Mouse (Mus musculus) intestine, postnatal 0 days (tissue): ENCODE measurements around the gene Olfr975. TPM values are rescaled to one million over a fixed set of nuclear protein-coding genes. Genes with fewer than 3 reads are reported as not detected.
"Not testable (repeated sequence)": the region's sequence is repeated elsewhere in the genome, so short reads cannot be mapped to it uniquely, and the experiment has no call there.

Experiments
- ATAC-seq: fragments of 200-750 bp; cut with Nextera tagmentation; 2 replicates; pipeline ENCODE4 v1.8.0; 2017; ENCODE audit warnings: mild to moderate bottlenecking, moderate TSS enrichment, moderate library complexity
- H3K27ac ChIP-seq: fragments of 300-500 bp; sonication (generic); 2 replicates; pipeline ENCODE4 v1.5.1; 2014; ENCODE audit warnings: mild to moderate bottlenecking, low read depth, low read length, moderate library complexity
- H3K27me3 ChIP-seq: fragments of 300-500 bp; sonication (generic); replicated peaks from 2 replicates; pipeline ENCODE4 v1.6.1; 2014; ENCODE audit warnings: low read length, mixed read lengths; ENCODE audit not compliant: control insufficient read depth, insufficient read depth
- H3K36me3 ChIP-seq: fragments of 300-500 bp; sonication (generic); 2 replicates; pipeline ENCODE4 v1.6.1; 2014; ENCODE audit warnings: mild to moderate bottlenecking, moderate library complexity; ENCODE audit not compliant: control insufficient read depth, insufficient read depth
- H3K4me1 ChIP-seq: fragments of 300-500 bp; sonication (generic); replicated peaks from 2 replicates; pipeline ENCODE4 v1.6.1; 2014; ENCODE audit warnings: antibody characterized with exemption, low read length, mixed read lengths; ENCODE audit not compliant: control insufficient read depth, insufficient read depth
- H3K4me2 ChIP-seq: fragments of 300-500 bp; sonication (generic); replicated peaks from 2 replicates; pipeline ENCODE4 v1.6.1; 2014; ENCODE audit warnings: low read depth, mild to moderate bottlenecking, moderate library complexity
- H3K4me3 ChIP-seq: fragments of 300-500 bp; sonication (generic); 2 replicates; pipeline ENCODE4 v1.5.1; 2014; ENCODE audit warnings: low read depth, low read length
- H3K9ac ChIP-seq: fragments of 300-500 bp; sonication (generic); 2 replicates; pipeline ENCODE4 v1.6.1; 2014; ENCODE audit warnings: mild to moderate bottlenecking, low read depth, low read length
- H3K9me3 ChIP-seq: fragments of 300-500 bp; sonication (generic); 2 replicates; pipeline ENCODE4 v1.6.1; 2016; ENCODE audit warnings: mixed run types; ENCODE audit not compliant: control insufficient read depth
- CTCF ChIP-seq: sonication (generic); IDR thresholded peaks from 2 replicates; pipeline ENCODE4 v1.5.1; 2016; ENCODE audit warnings: low read depth, mild to moderate bottlenecking, control low read depth, antibody characterized with exemption, moderate library complexity
- WGBS: fragments of 180-500 bp; shearing (Covaris S2); extraction: QIAGEN DNeasy Blood & Tissue Kit; methylation state at CpG from one replicate; pipeline ENCODE4 v1.1.7; 2014; 5-methylcytosine and 5-hydroxymethylcytosine counted together
- polyA plus RNA-seq: library from polyadenylated mRNA; unstranded; fragments of >200 nt; fragmentation: Nextera tagmentation; extraction: Ambion mirVana; gene quantifications from 2 replicates; pipeline ENCODE4 v1.2.1, GENCODE M21; 2015

Olfr975 gene
- polyA plus RNA-seq = not detected in 2 replicates

GRCm38 (mm10) chr9:39951946-39952345, at the start of gene Olfr975:
Gene Olfr975 (minus strand): TSS chr9:39952046.
- no peaks in the 10 kb centered on the region for H3K36me3 ChIP-seq
- no peak within 1 kb of the TSS for H3K4me2 ChIP-seq
- no peak for ATAC-seq
- 66% methylated on average over 1 of the region's 1 CpGs for WGBS
- H3K27me3 ChIP-seq = no peaks in the 10 kb centered on the region
- H3K4me3 ChIP-seq = no peak within 1 kb of the TSS
- no peak for TF ChIP-seq CTCF
- H3K27ac ChIP-seq = no peak within 1 kb of the TSS
- H3K9me3 ChIP-seq = no peaks in the 10 kb centered on the region
- no peak within 1 kb of the TSS for H3K9ac ChIP-seq
- no peaks in the 10 kb centered on the region for H3K4me1 ChIP-seq

- Histone ChIP-seq H3K9ac (no peak within 1 kb of the TSS), H3K4me2 (no peak within 1 kb of the TSS), H3K4me1 (no peaks in the 10 kb centered on the region), H3K9me3 (no peaks in the 10 kb centered on the region), H3K27me3 (no peaks in the 10 kb centered on the region), H3K27ac (no peak within 1 kb of the TSS), H3K36me3 (no peaks in the 10 kb centered on the region), H3K4me3 (no peak within 1 kb of the TSS)
- no peak for ATAC-seq
- TF ChIP-seq CTCF = no peak
- 84% methylated on average over 2 of the region's 2 CpGs for WGBS
Measured at GRCm38 (mm10) chr9:39991813-39992212, 40.0 kb upstream of the Olfr975 start, which contains the start of gene Olfr978. Gene Olfr978 (plus strand): TSS chr9:39992113.

GRCm38 (mm10) chr9:39976581-39977145, 24.8 kb upstream of the Olfr975 start:
- not testable (repeated sequence) for ATAC-seq, H3K9me3 ChIP-seq, H3K4me2 ChIP-seq, H3K36me3 ChIP-seq, H3K4me1 ChIP-seq, H3K27me3 ChIP-seq, H3K27ac ChIP-seq, H3K9ac ChIP-seq, H3K4me3 ChIP-seq
- WGBS = 81% methylated on average over 1 of the region's 1 CpGs

- not testable (repeated sequence) for H3K4me2 ChIP-seq, H3K4me3 ChIP-seq, H3K36me3 ChIP-seq, H3K27me3 ChIP-seq, H3K4me1 ChIP-seq, H3K27ac ChIP-seq, H3K9ac ChIP-seq, H3K9me3 ChIP-seq, ATAC-seq
- 68% methylated on average over 6 of the region's 9 CpGs for WGBS
Measured at GRCm38 (mm10) chr9:39961033-39961432, 9.2 kb upstream of the Olfr975 start, which contains the start of gene Olfr976. Gene Olfr976 (minus strand): TSS chr9:39961133.

- 80% methylated on average over 1 of the region's 1 CpGs for WGBS
Measured at GRCm38 (mm10) chr9:39937201-39937600, 14.6 kb downstream of the Olfr975 start, which contains the start of gene Olfr974. Gene Olfr974 (plus strand): TSS chr9:39937501.

DNA sequence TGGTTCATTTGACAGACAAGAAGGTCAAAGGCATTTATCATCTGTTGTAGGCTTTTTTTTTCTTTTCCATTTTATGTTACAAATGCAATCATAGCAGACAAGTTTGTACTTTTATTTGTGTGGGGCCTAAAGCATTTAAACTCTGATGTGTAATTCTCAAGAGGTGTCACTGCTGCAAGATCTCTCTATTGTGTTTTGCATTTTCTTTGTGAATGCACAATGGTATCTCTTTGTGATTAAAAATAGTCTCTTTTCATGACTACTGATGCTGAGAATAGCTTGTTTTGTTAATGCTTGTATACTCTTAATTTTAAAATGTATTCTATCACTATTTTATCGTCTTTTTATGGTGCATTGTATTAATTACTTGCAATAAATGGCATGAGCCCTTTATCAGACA, 23.0 kb downstream of the Olfr975 start:
- not testable (repeated sequence) for H3K4me2 ChIP-seq, ATAC-seq, H3K9me3 ChIP-seq, H3K27ac ChIP-seq, H3K4me1 ChIP-seq, H3K4me3 ChIP-seq, H3K36me3 ChIP-seq, H3K27me3 ChIP-seq, H3K9ac ChIP-seq
- WGBS = 67% methylated on average over 1 of the region's 1 CpGs

More at GRCm38 (mm10) chr9:39937201-39937600, 14.6 kb downstream of the Olfr975 start, which contains the start of gene Olfr974:
- Histone ChIP-seq H3K4me3 (no peak within 1 kb of the TSS), H3K27me3 (no peaks in the 10 kb centered on the region), H3K36me3 (no peaks in the 10 kb centered on the region), H3K9ac (no peak within 1 kb of the TSS), H3K4me1 (no peaks in the 10 kb centered on the region), H3K9me3 (no peaks in the 10 kb centered on the region), H3K27ac (no peak within 1 kb of the TSS), H3K4me2 (no peak within 1 kb of the TSS)
- ATAC-seq = no peak
- no peak for TF ChIP-seq CTCF

DNA sequence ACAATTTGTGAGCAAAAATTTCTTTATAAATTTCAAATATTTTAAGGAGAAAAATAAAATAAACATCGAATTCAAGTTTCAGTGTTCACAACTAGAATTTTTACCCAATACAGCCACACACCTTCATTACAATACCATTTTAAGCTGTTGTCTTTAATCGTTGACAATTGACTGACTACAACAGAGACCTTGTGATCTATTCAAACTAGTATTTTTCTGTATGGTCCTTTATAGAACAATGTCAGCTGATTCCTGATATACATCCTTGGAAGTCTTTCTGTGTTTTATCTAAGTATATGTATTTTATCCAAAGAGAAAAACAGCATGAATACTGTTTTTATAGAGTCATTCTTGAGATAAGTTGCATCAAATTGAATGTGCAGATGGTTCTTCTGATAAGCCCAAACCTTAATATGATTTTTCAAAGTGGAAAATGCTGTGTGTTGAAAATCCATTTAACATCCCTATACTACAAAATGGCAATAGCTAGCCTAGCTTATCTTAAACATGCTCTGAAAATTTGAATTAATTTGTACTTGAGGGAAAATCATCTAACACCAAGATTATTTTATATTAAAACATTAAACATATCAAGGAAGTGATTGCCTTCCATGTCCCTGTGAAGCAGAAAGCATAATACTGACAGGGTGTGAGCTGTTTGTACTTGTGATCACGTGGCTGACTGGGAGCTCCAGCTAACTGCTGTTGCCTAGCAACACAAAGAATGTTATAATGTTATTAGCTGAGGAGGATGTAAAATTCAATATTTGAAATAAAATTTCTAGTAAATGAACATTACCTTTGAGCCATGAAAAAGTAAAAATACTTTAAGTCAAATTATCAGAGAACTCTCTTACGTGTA, 23.6 kb downstream of the Olfr975 start:
- not testable (repeated sequence) for H3K27me3 ChIP-seq, H3K4me1 ChIP-seq, H3K36me3 ChIP-seq, H3K9ac ChIP-seq, H3K9me3 ChIP-seq, ATAC-seq, H3K4me3 ChIP-seq, H3K27ac ChIP-seq, H3K4me2 ChIP-seq
- no CpG with 5 or more reads among the region's 4 CpGs for WGBS
